Mouse (Mus musculus) stomach, embryonic 14.5 days (tissue): ENCODE data around the gene Nfatc2. TPM values are rescaled to one million over a fixed set of nuclear protein-coding genes. Genes with fewer than 3 reads are reported as not detected.

Experiments used
- ATAC-seq: fragments of 200-750 bp; cut with Nextera tagmentation; 2 replicates; pipeline ENCODE4 v1.8.0; 2017; ENCODE audit warnings: low read depth, moderate TSS enrichment; ENCODE audit not compliant: insufficient number of reproducible peaks, insufficient read depth, low FRiP score
- H3K27ac ChIP-seq: fragments of 300-500 bp; sonication (generic); 2 replicates; pipeline ENCODE4 v1.5.1; 2014; ENCODE audit warnings: mild to moderate bottlenecking, low read length, moderate library complexity, mixed read lengths
- H3K27me3 ChIP-seq: fragments of 300-500 bp; sonication (generic); 2 replicates; pipeline ENCODE4 v1.6.1; 2014; ENCODE audit warnings: low read length, control low read depth, mixed read lengths; ENCODE audit not compliant: control insufficient read depth, insufficient read depth
- H3K36me3 ChIP-seq: fragments of 300-500 bp; sonication (generic); 2 replicates; pipeline ENCODE4 v1.6.1; 2014; ENCODE audit warnings: mild to moderate bottlenecking, control low read depth, low read length, moderate library complexity, mixed read lengths; ENCODE audit not compliant: control insufficient read depth, insufficient read depth
- H3K4me1 ChIP-seq: fragments of 300-500 bp; sonication (generic); 2 replicates; pipeline ENCODE4 v1.6.1; 2014; ENCODE audit warnings: low read length, control low read depth, mixed read lengths; ENCODE audit not compliant: control insufficient read depth, insufficient read depth
- H3K4me2 ChIP-seq: fragments of 300-500 bp; sonication (generic); replicated peaks from 2 replicates; pipeline ENCODE4 v1.6.1; 2014; ENCODE audit warnings: low read depth, low read length, control low read depth
- H3K4me3 ChIP-seq: fragments of 300-500 bp; sonication (generic); 2 replicates; pipeline ENCODE4 v1.5.1; 2014; ENCODE audit warnings: low read depth, low read length, control low read depth
- H3K9ac ChIP-seq: fragments of 300-500 bp; sonication (generic); replicated peaks from 2 replicates; pipeline ENCODE4 v1.6.1; 2014; ENCODE audit warnings: low read depth, mild to moderate bottlenecking, control low read depth, low read length, moderate library complexity, mixed read lengths
- H3K9me3 ChIP-seq: fragments of 300-500 bp; sonication (generic); 2 replicates; pipeline ENCODE4 v1.6.1; 2016; ENCODE audit warnings: low read depth, low read length, control low read depth; ENCODE audit not compliant: control insufficient read depth
- WGBS: fragments of 180-500 bp; shearing (Covaris S2); extraction: QIAGEN DNeasy Blood & Tissue Kit; methylation state at CpG from one replicate; pipeline ENCODE4 v1.1.7; 2014; 5-methylcytosine and 5-hydroxymethylcytosine counted together
- polyA plus RNA-seq: library from polyadenylated mRNA; unstranded; fragments of >200 nt; fragmentation: Nextera tagmentation; extraction: Ambion mirVana; gene quantifications from 2 replicates; pipeline ENCODE4 v1.2.1, GENCODE M21; 2014

Nfatc2 gene
- polyA plus RNA-seq = 3.0 and 3.5 TPM in 2 replicates

- peaks cover 10% of the 10 kb centered on the region; the same call in 1 of the 2 replicates for H3K27me3 ChIP-seq
- no peak within 1 kb of the TSS; the same call in 1 of the 2 replicates for H3K27ac ChIP-seq
- under 1% methylated on average over 56 of the region's 56 CpGs for WGBS
Observed at GRCm38 (mm10) chr2:168601491-168602386, at the start of gene Nfatc2. Gene Nfatc2, minus strand, starts transcription at chr2:168601657.

GRCm38 (mm10) chr2:168648171-168648570 lies 46.7 kb upstream of the Nfatc2 start:
- Histone ChIP-seq H3K9me3 (no peaks in the 10 kb centered on the region), H3K27me3 (no peaks in the 10 kb centered on the region), H3K36me3 (peaks cover 10% of the 10 kb centered on the region; the same call in 1 of the 2 replicates), H3K4me2 (no peak overlapping the region), H3K4me1 (no peaks in the 10 kb centered on the region), H3K9ac (no peak overlapping the region), H3K4me3 (no peak overlapping the region), H3K27ac (no peak overlapping the region)
- WGBS = 71% methylated on average over 8 of the region's 8 CpGs
- no peak for ATAC-seq

More at GRCm38 (mm10) chr2:168601491-168602386, at the start of gene Nfatc2:
- Histone ChIP-seq H3K36me3 (no peaks in the 10 kb centered on the region), H3K4me2 (peak within 1 kb of the TSS; percentile 81), H3K4me1 (peaks cover 13% of the 10 kb centered on the region; the same call in 1 of the 2 replicates), H3K9me3 (no peaks in the 10 kb centered on the region), H3K4me3 (peak within 1 kb of the TSS; percentile 41), H3K9ac (peak within 1 kb of the TSS; percentile 25; the same call in 1 of the 2 replicates)
- peak; percentile 68; the same call in 1 of the 2 replicates for ATAC-seq

- Histone ChIP-seq H3K27me3 (no peaks in the 10 kb centered on the region), H3K4me2 (no peak overlapping the region), H3K4me1 (no peaks in the 10 kb centered on the region), H3K36me3 (peaks cover 8% of the 10 kb centered on the region; the same call in 1 of the 2 replicates), H3K9ac (no peak overlapping the region), H3K4me3 (no peak overlapping the region), H3K27ac (no peak overlapping the region), H3K9me3 (no peaks in the 10 kb centered on the region)
- WGBS = 84% methylated on average over 6 of the region's 6 CpGs
- no peak for ATAC-seq
Observed at GRCm38 (mm10) chr2:168644855-168645254, 43.4 kb upstream of the Nfatc2 start.

- Histone ChIP-seq H3K9ac (no peak overlapping the region), H3K4me1 (no peaks in the 10 kb centered on the region), H3K27ac (no peak overlapping the region), H3K9me3 (no peaks in the 10 kb centered on the region), H3K4me3 (no peak overlapping the region), H3K36me3 (peaks cover 8% of the 10 kb centered on the region; the same call in 1 of the 2 replicates), H3K27me3 (no peaks in the 10 kb centered on the region), H3K4me2 (no peak overlapping the region)
- ATAC-seq = no peak
- 83% methylated on average over 20 of the region's 20 CpGs for WGBS
Observed at GRCm38 (mm10) chr2:168643524-168644177, 42.2 kb upstream of the Nfatc2 start.

GRCm38 (mm10) chr2:168642187-168642586 lies 40.7 kb upstream of the Nfatc2 start:
- no peak for ATAC-seq
- no peak overlapping the region for H3K4me3 ChIP-seq
- no peak overlapping the region for H3K27ac ChIP-seq
- 69% methylated on average over 11 of the region's 11 CpGs for WGBS
- no peak overlapping the region for H3K9ac ChIP-seq
- no peaks in the 10 kb centered on the region for H3K4me1 ChIP-seq
- no peaks in the 10 kb centered on the region for H3K9me3 ChIP-seq
- no peak overlapping the region for H3K4me2 ChIP-seq
- H3K27me3 ChIP-seq = no peaks in the 10 kb centered on the region
- H3K36me3 ChIP-seq = peaks cover 8% of the 10 kb centered on the region; the same call in 1 of the 2 replicates

GRCm38 (mm10) chr2:168640460-168640859 lies 39.0 kb upstream of the Nfatc2 start:
- H3K4me2 ChIP-seq = no peak overlapping the region
- no peak overlapping the region for H3K27ac ChIP-seq
- H3K9ac ChIP-seq = no peak overlapping the region
- H3K9me3 ChIP-seq = no peaks in the 10 kb centered on the region
- no peak for ATAC-seq
- 91% methylated on average over 9 of the region's 9 CpGs for WGBS
- H3K4me1 ChIP-seq = no peaks in the 10 kb centered on the region
- no peaks in the 10 kb centered on the region for H3K27me3 ChIP-seq
- peaks cover 8% of the 10 kb centered on the region; the same call in 1 of the 2 replicates for H3K36me3 ChIP-seq
- H3K4me3 ChIP-seq = no peak overlapping the region

- Histone ChIP-seq H3K4me1 (peaks cover 5% of the 10 kb centered on the region; the same call in 1 of the 2 replicates), H3K4me2 (no peak overlapping the region), H3K4me3 (no peak overlapping the region), H3K9me3 (no peaks in the 10 kb centered on the region), H3K27ac (no peak overlapping the region), H3K27me3 (no peaks in the 10 kb centered on the region), H3K36me3 (no peaks in the 10 kb centered on the region), H3K9ac (no peak overlapping the region)
- 84% methylated on average over 7 of the region's 7 CpGs for WGBS
- ATAC-seq = no peak
Observed at GRCm38 (mm10) chr2:168634881-168635280, 33.4 kb upstream of the Nfatc2 start.

- Histone ChIP-seq H3K9me3 (no peaks in the 10 kb centered on the region), H3K9ac (no peak overlapping the region), H3K27me3 (no peaks in the 10 kb centered on the region), H3K4me2 (no peak overlapping the region), H3K4me3 (no peak overlapping the region), H3K4me1 (peaks cover 5% of the 10 kb centered on the region; the same call in 1 of the 2 replicates), H3K36me3 (no peaks in the 10 kb centered on the region), H3K27ac (no peak overlapping the region)
- WGBS = 28% methylated on average over 14 of the region's 14 CpGs
- no peak for ATAC-seq
Observed at GRCm38 (mm10) chr2:168633301-168633816, 31.9 kb upstream of the Nfatc2 start.
